Mouse (Mus musculus): ENCODE measurements around the gene Tmem129. TPM values are rescaled to one million over a fixed set of nuclear protein-coding genes. Genes with fewer than 3 reads are reported as not detected.
A peak's percentile ranks its signal among the peaks of the same experiment; 100 is the strongest.

Tmem129 gene
- polyA plus RNA-seq (2012; rRNA removed) = 41.5 and 46.1 TPM in 2 replicates

DNA sequence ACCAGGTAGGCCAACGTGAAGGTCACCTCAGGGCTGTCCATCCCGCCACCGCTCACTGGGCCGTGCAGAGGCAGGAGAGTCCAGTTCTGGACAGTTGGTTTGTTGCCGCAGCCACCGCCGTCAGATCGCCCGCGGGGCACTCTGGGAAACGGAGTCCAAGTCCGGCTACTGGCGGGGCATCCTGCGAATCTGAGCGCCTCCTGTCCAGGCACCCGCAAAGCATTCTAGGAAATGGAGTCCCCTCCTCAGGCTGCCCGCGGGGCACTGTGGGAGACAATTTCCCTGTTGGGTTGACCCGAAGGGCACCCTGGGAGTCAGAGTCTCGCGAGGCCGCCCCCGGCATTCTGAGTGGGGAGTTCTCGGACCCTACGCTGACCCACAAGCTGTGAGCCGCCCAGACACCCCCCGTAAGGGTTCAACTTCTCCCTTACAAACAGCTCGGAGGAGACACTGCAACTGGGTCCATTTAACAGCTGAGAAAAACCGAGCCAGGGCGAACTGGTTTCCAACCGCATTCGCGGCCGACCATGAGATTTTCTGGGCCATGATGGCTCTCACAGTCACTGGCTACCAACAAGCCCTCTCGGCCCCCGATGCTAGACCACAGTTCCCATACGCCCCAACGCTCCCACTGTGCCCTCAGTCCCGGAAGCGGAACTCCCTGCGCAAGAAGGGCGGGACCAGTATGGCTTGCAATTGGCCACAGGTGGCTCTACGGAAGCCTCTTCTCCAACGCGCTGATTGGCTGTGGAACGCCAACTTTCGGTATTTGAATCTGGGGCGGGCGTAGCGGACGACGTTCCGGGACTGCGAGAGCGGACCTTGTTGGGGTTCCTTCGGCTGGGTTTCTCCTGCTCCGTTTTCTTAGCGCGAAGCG, at the start of gene Tmem129, which contains the start of gene Tacc3:
Tmem129 (minus strand) TSS at position 630 of the 877 bp plus-strand sequence.
Tacc3 (plus strand) TSS at position 342 of the 877 bp plus-strand sequence.
- DNase-seq = peak; percentile 97
- Histone ChIP-seq H3K4me3 (replicated peaks; ENCODE audit: extremely low read depth, low read depth, low read length) (peak within 1 kb of the TSS; percentile 96), H3K4me1 (ENCODE audit: control insufficient read depth, insufficient read depth, low read length) (peaks cover 9% of the 10 kb centered on the region; the same call in 1 of the 2 replicates)
- under 1% methylated on average over 60 of the region's 60 CpGs for WGBS
- TF ChIP-seq POLR2A (IDR thresholded peaks at IDR 0.05; ENCODE audit: borderline replicate concordance, extremely low read depth, low read depth, low read length) (peak; percentile 89), CTCF (IDR thresholded peaks at IDR 0.05; ENCODE audit: insufficient read depth, low read length) (no peak)

DNA sequence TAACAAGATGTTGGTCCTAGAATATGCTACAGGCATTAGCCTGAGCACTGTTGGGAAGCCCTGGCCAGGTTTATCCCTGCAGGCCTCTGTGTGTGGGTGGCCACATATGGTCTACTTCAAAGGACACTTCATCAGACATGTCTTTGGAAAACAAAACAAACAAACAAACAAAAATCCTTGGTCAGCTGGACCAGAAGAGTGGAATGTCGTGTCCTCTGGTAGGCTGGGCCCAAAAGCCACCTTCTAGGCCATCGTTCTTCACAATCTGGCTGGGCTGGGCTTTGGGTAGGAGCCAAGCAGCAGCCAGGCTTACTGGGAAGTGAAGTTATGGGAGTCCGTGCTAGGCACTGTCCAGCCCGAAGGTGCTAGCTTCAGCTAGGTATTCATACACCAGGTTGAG, 48.9 kb upstream of the Tmem129 start:
- TF ChIP-seq CTCF (IDR thresholded peaks at IDR 0.05; ENCODE audit: insufficient read depth, low read length) (no peak), POLR2A (IDR thresholded peaks at IDR 0.05; ENCODE audit: borderline replicate concordance, extremely low read depth, low read depth, low read length) (no peak)
- Histone ChIP-seq H3K4me1 (ENCODE audit: control insufficient read depth, insufficient read depth, low read length) (peaks cover 23% of the 10 kb centered on the region), H3K4me3 (replicated peaks; ENCODE audit: extremely low read depth, low read depth, low read length) (no peak overlapping the region)
- DNase-seq = no peak
- 39% methylated on average over 4 of the region's 4 CpGs for WGBS

DNA sequence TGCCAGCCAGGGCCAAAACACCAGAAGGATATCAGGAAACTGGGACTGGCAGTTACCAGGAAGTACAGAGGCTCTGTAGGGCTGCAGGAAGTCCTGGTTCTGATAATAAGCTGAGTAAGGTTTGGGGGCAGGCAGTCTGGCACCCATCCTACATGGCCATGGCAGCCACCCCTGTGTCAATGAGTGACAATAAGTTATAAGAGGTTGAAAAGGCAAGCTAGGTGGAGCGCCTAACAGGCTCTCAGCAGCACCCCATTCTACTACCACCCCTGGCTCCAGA, 48.1 kb upstream of the Tmem129 start:
- Histone ChIP-seq H3K4me1 (ENCODE audit: control insufficient read depth, insufficient read depth, low read length) (peaks cover 23% of the 10 kb centered on the region), H3K4me3 (replicated peaks; ENCODE audit: extremely low read depth, low read depth, low read length) (no peak overlapping the region)
- WGBS = 68% methylated on average over 1 of the region's 1 CpGs
- no peak for DNase-seq
- TF ChIP-seq POLR2A (IDR thresholded peaks at IDR 0.05; ENCODE audit: borderline replicate concordance, extremely low read depth, low read depth, low read length) (no peak), CTCF (IDR thresholded peaks at IDR 0.05; ENCODE audit: insufficient read depth, low read length) (no peak)

DNA sequence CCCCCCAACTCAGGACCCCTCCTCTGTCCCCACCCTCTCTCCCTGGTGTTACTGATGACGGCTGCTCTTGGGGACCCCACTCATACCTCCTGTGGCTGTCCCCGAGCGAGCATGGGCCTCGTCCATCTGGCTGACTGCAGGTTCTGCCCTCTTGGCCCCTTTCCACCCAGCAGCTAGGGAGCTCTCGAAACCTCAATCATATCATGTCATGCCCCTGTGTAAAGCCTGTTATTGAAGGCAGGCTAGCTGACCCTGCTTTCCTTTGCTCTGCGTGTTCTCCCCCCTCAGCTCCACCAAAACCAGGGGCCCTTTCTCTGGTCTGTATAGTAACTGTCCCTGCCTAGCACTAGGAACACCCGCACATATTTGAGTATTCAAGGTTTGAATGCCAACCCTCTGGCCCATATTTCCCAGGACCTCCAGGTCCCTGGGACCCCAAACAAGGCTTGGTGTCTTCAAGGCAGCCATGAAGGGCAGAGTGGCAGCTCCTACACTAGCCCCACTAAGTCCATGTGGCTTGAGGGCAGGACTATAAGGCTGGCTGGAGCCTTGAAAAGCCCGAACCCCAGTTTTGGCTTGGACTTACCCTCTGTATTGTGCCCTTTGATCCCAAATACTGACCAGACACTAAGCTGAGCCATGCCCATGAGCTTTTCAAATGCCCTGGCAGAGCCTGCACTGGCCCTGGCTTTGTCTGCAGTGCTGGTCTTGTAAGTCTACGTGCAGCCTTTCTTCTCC, 47.6 kb upstream of the Tmem129 start:
- no peak for TF ChIP-seq CTCF (IDR thresholded peaks at IDR 0.05; ENCODE audit: insufficient read depth, low read length)
- TF ChIP-seq POLR2A (IDR thresholded peaks at IDR 0.05; ENCODE audit: borderline replicate concordance, extremely low read depth, low read depth, low read length) = no peak
- DNase-seq = no peak
- 58% methylated on average over 9 of the region's 9 CpGs for WGBS
- peaks cover 23% of the 10 kb centered on the region for H3K4me1 ChIP-seq (ENCODE audit: control insufficient read depth, insufficient read depth, low read length)
- H3K4me3 ChIP-seq (replicated peaks; ENCODE audit: extremely low read depth, low read depth, low read length) = no peak overlapping the region

DNA sequence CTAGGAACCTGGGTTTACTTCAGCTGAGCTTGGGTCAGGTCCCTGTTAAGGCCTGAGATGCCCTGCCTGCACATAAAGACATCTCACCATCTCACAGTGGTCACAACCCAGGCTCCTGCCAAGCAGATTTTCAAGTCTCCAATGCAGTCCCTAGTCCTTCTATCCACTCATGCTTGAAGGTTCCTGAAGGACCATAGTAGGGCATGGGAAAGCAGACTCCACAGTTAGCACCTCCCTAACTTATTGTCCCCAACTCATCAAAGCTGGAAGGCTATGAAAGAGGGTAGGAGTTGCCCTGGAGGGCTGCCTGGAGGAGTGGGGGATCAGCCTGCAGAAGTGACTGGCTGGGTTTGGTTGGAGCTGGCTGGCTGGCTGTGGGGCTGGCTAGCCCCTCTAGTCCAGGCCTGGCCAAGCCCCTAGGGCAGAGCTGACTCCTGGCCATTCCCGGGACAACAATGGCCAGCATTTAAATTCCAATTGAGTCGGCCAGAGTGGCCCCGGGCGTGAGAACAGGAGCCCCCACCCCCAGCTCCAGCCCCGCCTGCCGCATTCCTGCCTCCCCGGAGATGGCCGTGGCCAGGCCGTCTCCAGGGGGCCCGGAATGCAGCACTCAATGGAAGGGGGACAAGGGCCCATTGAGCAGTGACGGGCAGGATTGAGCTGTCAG, 46.9 kb upstream of the Tmem129 start:
- H3K4me3 ChIP-seq (replicated peaks; ENCODE audit: extremely low read depth, low read depth, low read length) = no peak overlapping the region
- no peak for DNase-seq
- H3K4me1 ChIP-seq (ENCODE audit: control insufficient read depth, insufficient read depth, low read length) = peaks cover 27% of the 10 kb centered on the region
- whole genome bisulfite sequencing = 41% methylated on average over 11 of the region's 11 CpGs
- TF ChIP-seq CTCF (IDR thresholded peaks at IDR 0.05; ENCODE audit: insufficient read depth, low read length) (no peak), POLR2A (IDR thresholded peaks at IDR 0.05; ENCODE audit: borderline replicate concordance, extremely low read depth, low read depth, low read length) (no peak)

DNA sequence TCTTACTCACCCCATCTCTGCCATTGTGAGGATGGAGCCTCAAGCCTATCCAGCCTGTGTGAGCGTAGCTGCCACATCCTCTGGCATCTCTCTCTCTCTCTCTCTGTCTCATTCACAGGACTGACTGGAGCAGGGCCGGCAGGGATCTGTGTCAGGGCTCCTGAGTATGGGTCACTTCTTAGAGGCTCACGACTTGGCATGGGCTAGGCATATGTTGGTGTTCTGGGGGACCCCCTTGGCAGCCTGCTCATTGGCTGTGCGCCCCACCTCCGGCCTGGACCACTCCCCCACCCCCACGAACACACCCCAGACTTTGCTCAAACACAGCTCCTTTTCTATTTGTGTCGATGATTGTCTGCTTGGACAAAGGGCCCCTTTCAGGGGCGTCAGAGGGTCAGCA, 45.8 kb upstream of the Tmem129 start:
- Histone ChIP-seq H3K4me1 (ENCODE audit: control insufficient read depth, insufficient read depth, low read length) (peaks cover 30% of the 10 kb centered on the region), H3K4me3 (replicated peaks; ENCODE audit: extremely low read depth, low read depth, low read length) (no peak overlapping the region)
- 74% methylated on average over 8 of the region's 8 CpGs for WGBS
- no peak for DNase-seq
- TF ChIP-seq CTCF (IDR thresholded peaks at IDR 0.05; ENCODE audit: insufficient read depth, low read length) = no peak
- no peak for TF ChIP-seq POLR2A (IDR thresholded peaks at IDR 0.05; ENCODE audit: borderline replicate concordance, extremely low read depth, low read depth, low read length)

DNA sequence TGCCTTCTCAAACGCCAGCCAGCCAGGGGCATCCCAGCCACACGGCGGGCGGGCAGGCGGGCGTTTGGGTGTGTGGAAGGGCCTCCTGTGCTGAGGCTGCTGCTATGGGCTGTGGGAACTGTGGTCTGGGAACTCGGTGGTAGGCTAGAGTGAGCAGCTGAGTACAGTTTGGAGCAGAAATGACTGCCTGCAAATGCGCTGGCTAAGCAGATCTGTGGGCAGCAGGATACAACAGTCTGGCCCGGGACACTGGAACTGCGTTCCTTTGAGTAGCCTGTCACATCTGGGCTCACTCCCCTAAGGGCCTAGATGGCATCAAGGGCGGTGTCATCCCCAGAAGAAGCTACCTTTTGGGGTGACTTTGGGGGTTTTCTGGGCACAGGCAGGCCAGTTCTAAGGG, 43.6 kb upstream of the Tmem129 start:
- WGBS = 80% methylated on average over 11 of the region's 11 CpGs
- no peak overlapping the region for H3K4me3 ChIP-seq (replicated peaks; ENCODE audit: extremely low read depth, low read depth, low read length)
- no peak for DNase-seq
- no peak for TF ChIP-seq POLR2A (IDR thresholded peaks at IDR 0.05; ENCODE audit: borderline replicate concordance, extremely low read depth, low read depth, low read length)
- no peak for TF ChIP-seq CTCF (IDR thresholded peaks at IDR 0.05; ENCODE audit: insufficient read depth, low read length)
- H3K4me1 ChIP-seq (ENCODE audit: control insufficient read depth, insufficient read depth, low read length) = peaks cover 26% of the 10 kb centered on the region

DNA sequence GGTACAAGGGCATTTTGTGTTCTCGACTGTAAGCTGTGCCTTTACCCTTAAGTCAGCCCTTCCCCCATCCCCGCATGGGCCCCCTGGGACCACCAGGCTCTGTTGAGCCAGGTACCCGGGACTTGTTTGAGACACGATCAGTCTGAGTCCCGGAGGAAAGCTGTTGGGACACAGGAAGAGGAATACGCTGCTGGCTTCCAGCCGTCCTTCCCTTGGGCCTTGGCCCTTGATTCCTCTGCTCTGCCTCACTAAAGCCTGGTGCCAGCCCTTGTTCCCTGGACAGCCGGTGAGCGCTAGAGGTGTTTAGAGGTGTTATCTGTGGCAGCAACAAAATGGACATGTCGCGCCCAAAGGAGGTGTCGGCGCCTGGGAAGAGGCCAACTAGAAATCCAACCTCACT, 41.8 kb upstream of the Tmem129 start:
- DNase-seq = no peak
- Histone ChIP-seq H3K4me1 (ENCODE audit: control insufficient read depth, insufficient read depth, low read length) (peaks cover 21% of the 10 kb centered on the region), H3K4me3 (replicated peaks; ENCODE audit: extremely low read depth, low read depth, low read length) (no peak overlapping the region)

DNA sequence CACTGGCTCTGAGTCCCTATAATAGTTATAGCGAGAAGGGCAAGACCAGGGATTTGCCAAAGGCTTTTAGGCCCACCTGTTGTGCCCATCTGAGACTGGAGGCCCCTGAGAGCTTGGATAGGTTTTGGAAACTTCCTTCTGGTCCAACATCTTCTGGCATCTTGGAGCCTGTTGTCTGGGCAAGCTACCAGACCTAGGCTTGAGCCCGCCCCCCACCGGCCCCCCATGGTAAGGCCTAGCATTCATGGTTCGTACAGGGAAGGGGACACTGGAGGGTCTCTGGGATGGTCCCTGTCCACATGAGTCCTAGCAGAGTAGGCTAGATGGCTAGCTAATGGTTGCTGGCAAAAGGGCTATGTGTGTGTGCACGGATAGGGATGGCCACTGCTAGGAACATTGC, 40.5 kb upstream of the Tmem129 start:
- 91% methylated on average over 5 of the region's 5 CpGs for WGBS
- Histone ChIP-seq H3K4me3 (replicated peaks; ENCODE audit: extremely low read depth, low read depth, low read length) (no peak overlapping the region), H3K4me1 (ENCODE audit: control insufficient read depth, insufficient read depth, low read length) (peaks cover 28% of the 10 kb centered on the region)
- DNase-seq = no peak
- TF ChIP-seq POLR2A (IDR thresholded peaks at IDR 0.05; ENCODE audit: borderline replicate concordance, extremely low read depth, low read depth, low read length) (no peak), CTCF (IDR thresholded peaks at IDR 0.05; ENCODE audit: insufficient read depth, low read length) (no peak)

More for the DNA sequence above, 41.8 kb upstream of the Tmem129 start:
- 39% methylated on average over 13 of the region's 13 CpGs for WGBS
- no peak for TF ChIP-seq POLR2A (IDR thresholded peaks at IDR 0.05; ENCODE audit: borderline replicate concordance, extremely low read depth, low read depth, low read length)
- no peak for TF ChIP-seq CTCF (IDR thresholded peaks at IDR 0.05; ENCODE audit: insufficient read depth, low read length)
